Mouse (Mus musculus): ENCODE results near the gene Akap1.

The Akap1 gene

GRCm38 (mm10) chr11:88782531-88782930 is 81.9 kb downstream of the Akap1 start:
- no peak for DNase-seq (ENCODE audit: low spot score)
